13 mouse cellular contexts compared by ENCODE assay signal in genomic region chr5:130363773-130364172, GRCm38 (mm10). TPM values are rescaled to one million over a fixed set of nuclear protein-coding genes. Genes with fewer than 3 reads are reported as not detected.
A peak's percentile ranks its signal among the peaks of the same experiment; 100 is the strongest.
DNase-seq lines count a peak whose midpoint lies in the region; ATAC-seq and TF ChIP-seq lines count a peak whose summit lies in the region.
"Had no signal": no experiment of that assay in that cellular context is flagged by ENCODE, and none has a peak within 500 bp of the region (broad histone marks: within the 10 kb centered on the region; RNA-seq: fewer than 3 reads in every experiment).

No protein-coding gene starts in this region.

- no peak overlapping the region for H3K4me2 ChIP-seq in lung, embryonic 14.5 days
- H3K4me2 ChIP-seq in lung, postnatal 0 days (replicated peaks; ENCODE audit: low read depth, low read length): no peak overlapping the region
- H3K4me2 ChIP-seq in limb, embryonic 14.5 days (replicated peaks; ENCODE audit: low read depth, low read length, severe bottlenecking): no peak overlapping the region
- H3K4me2 ChIP-seq: limb, embryonic 15.5 days had no signal

- no peaks in the 10 kb centered on the region for H3K9me3 ChIP-seq in lung, embryonic 14.5 days (ENCODE audit: low read depth, low read length)
- H3K9me3 ChIP-seq in lung, postnatal 0 days (ENCODE audit: low read length): no peaks in the 10 kb centered on the region
- no peaks in the 10 kb centered on the region for H3K9me3 ChIP-seq in limb, embryonic 14.5 days (ENCODE audit: control insufficient read depth, low read length)
- H3K9me3 ChIP-seq: limb, embryonic 15.5 days had no signal

- H3K36me3 ChIP-seq in lung, embryonic 14.5 days (ENCODE audit: insufficient read depth): no peaks in the 10 kb centered on the region
- H3K36me3 ChIP-seq in lung, postnatal 0 days (ENCODE audit: insufficient read depth, low read length): no peaks in the 10 kb centered on the region
- no peaks in the 10 kb centered on the region for H3K36me3 ChIP-seq in limb, embryonic 14.5 days (ENCODE audit: control insufficient read depth, insufficient read depth, low read length)
- H3K36me3 ChIP-seq: limb, embryonic 15.5 days had no signal

- no peak overlapping the region for H3K9ac ChIP-seq in lung, embryonic 14.5 days
- no peak overlapping the region for H3K9ac ChIP-seq in lung, postnatal 0 days (replicated peaks; ENCODE audit: low read depth)
- H3K9ac ChIP-seq in limb, embryonic 14.5 days (ENCODE audit: low read depth, low read length, severe bottlenecking): no peak overlapping the region
- H3K9ac ChIP-seq: limb, embryonic 15.5 days had no signal

- H3K4me1 ChIP-seq in lung, embryonic 14.5 days (ENCODE audit: insufficient read depth): no peaks in the 10 kb centered on the region
- H3K4me1 ChIP-seq in lung, postnatal 0 days (ENCODE audit: insufficient read depth, low read depth, low read length): no peaks in the 10 kb centered on the region
- no peaks in the 10 kb centered on the region for H3K4me1 ChIP-seq in limb, embryonic 14.5 days (ENCODE audit: control insufficient read depth, insufficient read depth, low read length)
- H3K4me1 ChIP-seq: limb, embryonic 15.5 days had no signal

- H3K27me3 ChIP-seq in lung, embryonic 14.5 days (ENCODE audit: insufficient read depth, low read length): no peaks in the 10 kb centered on the region
- H3K27me3 ChIP-seq in lung, postnatal 0 days (replicated peaks; ENCODE audit: insufficient read depth, low read length): no peaks in the 10 kb centered on the region
- no peaks in the 10 kb centered on the region for H3K27me3 ChIP-seq in limb, embryonic 14.5 days (ENCODE audit: control insufficient read depth, insufficient read depth, low read length)
- H3K27me3 ChIP-seq: limb, embryonic 15.5 days had no signal

- H3K27ac ChIP-seq in lung, embryonic 14.5 days (ENCODE audit: low read depth): no peak overlapping the region
- H3K27ac ChIP-seq in lung, postnatal 0 days (ENCODE audit: low read length): no peak overlapping the region
- H3K27ac ChIP-seq in limb, embryonic 14.5 days (replicated peaks; ENCODE audit: low read depth, low read length): no peak overlapping the region
- H3K27ac ChIP-seq: limb, embryonic 15.5 days had no signal

- no peak overlapping the region for H3K4me3 ChIP-seq in lung, embryonic 14.5 days (ENCODE audit: low read depth, low read length)
- H3K4me3 ChIP-seq in lung, postnatal 0 days (ENCODE audit: low read depth, low read length): no peak overlapping the region
- no peak overlapping the region for H3K4me3 ChIP-seq in limb, embryonic 14.5 days (replicated peaks; ENCODE audit: low read length)
- H3K4me3 ChIP-seq: limb, embryonic 15.5 days had no signal

- peak; percentile 45 for DNase-seq in adrenal gland, postnatal 14 days
- DNase-seq in adrenal gland, adult 18-20 months (ENCODE audit: low spot score in 2 of 2): no peak
- peak; percentile 82 for DNase-seq in lung, embryonic 14.5 days
- no peak for DNase-seq in lung, postnatal 0 days (ENCODE audit: low spot score)
- peak; percentile 57 for DNase-seq in embryo, embryonic 10 days (ENCODE audit: low spot score)
- peak; percentile 72 for DNase-seq in limb, embryonic 14.5 days (ENCODE audit: low spot score)
- DNase-seq in left cerebral cortex, postnatal 10 days (ENCODE audit: extremely low spot score in 1 of 2, low spot score in 2 of 2): no peak
- DNase-seq in natural killer cell, adult 2 months (ENCODE audit: low spot score in 2 of 2): no peak
- DNase-seq: cerebellum, adult 8-10 months; heart, adult 11 months; kidney, adult 2 months had no signal

- WGBS in lung, embryonic 14.5 days: 24% methylated on average over 3 of the region's 3 CpGs
- WGBS in lung, postnatal 0 days: 41% methylated on average over 3 of the region's 3 CpGs
- WGBS in limb, embryonic 14.5 days: 27% methylated on average over 3 of the region's 3 CpGs

- intact Hi-C loops in left cerebral cortex, postnatal 10 days (cut with DNase I): no loop called here

- TF ChIP-seq CTCF in lung, embryonic 14.5 days (IDR thresholded peaks at IDR 0.05; ENCODE audit: low read depth): no peak
- no peak for TF ChIP-seq CTCF in lung, postnatal 0 days (IDR thresholded peaks at IDR 0.05)

- TF ChIP-seq EP300 in lung, postnatal 0 days (IDR thresholded peaks at IDR 0.05): no peak

- no peak for ATAC-seq in lung, embryonic 14.5 days (ENCODE audit: insufficient read depth)
- no peak for ATAC-seq in lung, postnatal 0 days
- ATAC-seq in limb, embryonic 14.5 days (ENCODE audit: low FRiP score, low read depth): no peak

- TF ChIP-seq POLR2A in limb, embryonic 14.5 days (IDR thresholded peaks at IDR 0.05; ENCODE audit: borderline replicate concordance, extremely low read depth, insufficient read depth, insufficient read length): no peak

RNA-seq across cellular contexts. Expression of gene Caln1, which starts 5.5 kb away (rescaled TPM):
- 29.7 and 35.2 TPM in 2 replicates for total RNA-seq in adrenal gland, postnatal 14 days (2021)
- total RNA-seq in adrenal gland, adult 18-20 months (2021): 10 to 100 TPM; 36.3 to 37.2 TPM
- polyA plus RNA-seq in lung, embryonic 14.5 days (2014; fragmentation: Nextera tagmentation; extraction: Ambion mirVana): 0.05 and 0.08 TPM in 2 replicates
- polyA plus RNA-seq in lung, postnatal 0 days (2015; fragmentation: Nextera tagmentation; extraction: Ambion mirVana): not detected in 2 replicates
- polyA plus RNA-seq in limb, embryonic 14.5 days (2012; rRNA removed): 1.3 and 1.7 TPM in 2 replicates
- 0.91 and 2.5 TPM in 2 replicates for polyA plus RNA-seq in limb, embryonic 14.5 days (2014; fragmentation: Nextera tagmentation; extraction: Ambion mirVana)
- 100 to 1,000 TPM; 174 to 184 TPM for total RNA-seq in left cerebral cortex, postnatal 10 days (2021)

RNA-seq across cellular contexts. Expression of gene A330070K13Rik, which starts 20.7 kb away (rescaled TPM):
- not detected in 2 replicates for total RNA-seq in adrenal gland, postnatal 14 days (2021)
- not detected for total RNA-seq in adrenal gland, adult 18-20 months (2021)
- polyA plus RNA-seq in lung, embryonic 14.5 days (2014; fragmentation: Nextera tagmentation; extraction: Ambion mirVana): not detected in 2 replicates
- not detected in 2 replicates for polyA plus RNA-seq in lung, postnatal 0 days (2015; fragmentation: Nextera tagmentation; extraction: Ambion mirVana)
- not detected in 2 replicates for polyA plus RNA-seq in limb, embryonic 14.5 days (2012; rRNA removed)
- 0.52 TPM in 1 of 2 replicates, not detected in the other for polyA plus RNA-seq in limb, embryonic 14.5 days (2014; fragmentation: Nextera tagmentation; extraction: Ambion mirVana)
- total RNA-seq in left cerebral cortex, postnatal 10 days (2021): not detected
- total RNA-seq: heart, postnatal 25 days had no signal
- polyA plus RNA-seq: kidney, adult 2 months; limb, embryonic 15.5 days had no signal

Comparison
In these comparisons a context has a peak if more than half of its experiments do, and no peak if none do; other contexts are left out.
1. DNase-seq: peak in adrenal gland, postnatal 14 days (single experiment), lung, embryonic 14.5 days (single experiment), embryo, embryonic 10 days (single experiment) and limb, embryonic 14.5 days (single experiment); none in adrenal gland, adult 18-20 months (0 of 2), lung, postnatal 0 days (single experiment), left cerebral cortex, postnatal 10 days (0 of 2) and natural killer cell, adult 2 months (0 of 2).